Mouse (Mus musculus): Measurements from ENCODE around the gene Polr3f. TPM values are rescaled to one million over a fixed set of nuclear protein-coding genes. Genes with fewer than 3 reads are reported as not detected.

The Polr3f gene
- polyA plus RNA-seq, 1 experiment, result 27.8 TPM

- peak overlapping the region; percentile 94 for H3K27ac ChIP-seq (ENCODE audit: insufficient read depth, low read length)
- TF ChIP-seq CTCF (IDR thresholded peaks at IDR 0.05; ENCODE audit: borderline replicate concordance, insufficient read depth, low read length) (no peak), POLR2A (IDR thresholded peaks at IDR 0.05; ENCODE audit: low read depth, low read length) (no peak; the same call in 1 of the 2 replicates)
- H3K4me3 ChIP-seq (ENCODE audit: insufficient read depth, low read length), result peak overlapping the region; percentile 86
- H3K4me1 ChIP-seq (ENCODE audit: control insufficient read depth, insufficient read depth, low read length), result peaks cover 5% of the 10 kb centered on the region; the same call in 1 of the 2 replicates
Measured at GRCm38 (mm10) chr2:144555286-144555819, 27.8 kb downstream of the Polr3f start.

GRCm38 (mm10) chr2:144555820-144556552 is 28.5 kb downstream of the Polr3f start, which contains the start of gene Sec23b:
Gene Sec23b (plus strand): TSS chr2:144556229.
- peak within 1 kb of the TSS; percentile 86 for H3K4me3 ChIP-seq (ENCODE audit: insufficient read depth, low read length)
- peaks cover 5% of the 10 kb centered on the region; the same call in 1 of the 2 replicates for H3K4me1 ChIP-seq (ENCODE audit: control insufficient read depth, insufficient read depth, low read length)
- H3K27ac ChIP-seq (ENCODE audit: insufficient read depth, low read length), result peak within 1 kb of the TSS; percentile 94
- TF ChIP-seq POLR2A (IDR thresholded peaks at IDR 0.05; ENCODE audit: low read depth, low read length) (peak; percentile 93), CTCF (IDR thresholded peaks at IDR 0.05; ENCODE audit: borderline replicate concordance, insufficient read depth, low read length) (no peak)

GRCm38 (mm10) chr2:144588723-144589122 is 61.2 kb downstream of the Polr3f start:
- no peak overlapping the region for H3K27ac ChIP-seq (ENCODE audit: insufficient read depth, low read length)
- no peaks in the 10 kb centered on the region for H3K4me1 ChIP-seq (ENCODE audit: control insufficient read depth, insufficient read depth, low read length)
- peak; percentile 46; the same call in 1 of the 2 replicates for TF ChIP-seq CTCF (IDR thresholded peaks at IDR 0.05; ENCODE audit: borderline replicate concordance, insufficient read depth, low read length)
- no peak for TF ChIP-seq POLR2A (IDR thresholded peaks at IDR 0.05; ENCODE audit: low read depth, low read length)
- H3K4me3 ChIP-seq (ENCODE audit: insufficient read depth, low read length), result no peak overlapping the region

Other genes with a start within 250 kb of the Polr3f start
- gene Ovol2, start 195.6 kb upstream of the Polr3f start, polyA plus RNA-seq (2011; ENCODE audit: insufficient read length, low read depth, missing spikeins), result not detected in 2 replicates
- 23.6 and 28.5 TPM in 2 replicates for gene Kat14, start 158.7 kb upstream of the Polr3f start, polyA plus RNA-seq (2011; ENCODE audit: insufficient read length, low read depth, missing spikeins)
- 6.4 and 9.2 TPM in 2 replicates for gene Pet117, start 158.7 kb upstream of the Polr3f start, polyA plus RNA-seq (2011; ENCODE audit: insufficient read length, low read depth, missing spikeins)
- gene Dzank1, start 304 bp upstream of the Polr3f start, polyA plus RNA-seq (2011; ENCODE audit: insufficient read length, low read depth, missing spikeins), result 0.23 and 0.77 TPM in 2 replicates
- gene Rbbp9, start 23.2 kb downstream of the Polr3f start, polyA plus RNA-seq (2011; ENCODE audit: insufficient read length, low read depth, missing spikeins), result 25.4 and 33.6 TPM in 2 replicates
- 65.8 and 70.0 TPM in 2 replicates for gene Sec23b, start 28.5 kb downstream of the Polr3f start, polyA plus RNA-seq (2011; ENCODE audit: insufficient read length, low read depth, missing spikeins)
- 19.0 and 26.1 TPM in 2 replicates for gene Smim26, start 66.3 kb downstream of the Polr3f start, polyA plus RNA-seq (2011; ENCODE audit: insufficient read length, low read depth, missing spikeins)
- 10.4 and 14.9 TPM in 2 replicates for gene Dtd1, start 72.2 kb downstream of the Polr3f start, polyA plus RNA-seq (2011; ENCODE audit: insufficient read length, low read depth, missing spikeins)